Mouse (Mus musculus) thymus, adult 2 months (tissue): ENCODE results near the gene Lrrc28.

ENCODE experiments used
- CTCF ChIP-seq: fragments of 200-500 bp; IDR thresholded peaks from 2 replicates; pipeline ENCODE4 v1.5.1; 2012; ENCODE audit warnings: mild to moderate bottlenecking, control low read depth, low read length, moderate library complexity, borderline replicate concordance; ENCODE audit not compliant: control insufficient read depth, poor library complexity, insufficient read depth; ENCODE audit errors: extremely low read depth
- POLR2A ChIP-seq: fragments of 200-500 bp; IDR thresholded peaks from 2 replicates; pipeline ENCODE4 v1.6.1; 2012; ENCODE audit warnings: mild to moderate bottlenecking, low read length, control low read depth, moderate library complexity; ENCODE audit not compliant: control insufficient read depth, poor library complexity, insufficient read depth; ENCODE audit errors: extremely low read depth

DNA sequence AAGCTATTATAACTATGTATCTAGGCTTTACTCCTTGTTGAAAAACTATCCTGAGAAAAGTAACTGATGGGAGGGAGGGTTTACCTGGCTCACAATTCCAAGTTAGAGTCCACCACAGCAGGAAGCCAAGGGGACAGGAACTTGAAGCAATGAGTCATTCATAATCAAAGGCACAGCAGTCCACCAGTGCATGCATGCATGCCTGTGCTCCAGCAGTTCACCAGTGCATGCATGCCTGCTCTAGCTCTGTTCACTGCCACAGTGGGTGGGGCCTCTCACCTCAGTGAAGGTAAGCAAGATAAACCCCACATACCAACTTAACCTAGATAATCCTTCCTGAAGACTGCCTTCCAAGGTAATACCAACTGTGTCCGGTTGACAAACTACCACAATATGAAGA is 38.8 kb downstream of the Lrrc28 start:
- no peak for TF ChIP-seq POLR2A
- TF ChIP-seq CTCF: no peak
